In the genomic region with DNA sequence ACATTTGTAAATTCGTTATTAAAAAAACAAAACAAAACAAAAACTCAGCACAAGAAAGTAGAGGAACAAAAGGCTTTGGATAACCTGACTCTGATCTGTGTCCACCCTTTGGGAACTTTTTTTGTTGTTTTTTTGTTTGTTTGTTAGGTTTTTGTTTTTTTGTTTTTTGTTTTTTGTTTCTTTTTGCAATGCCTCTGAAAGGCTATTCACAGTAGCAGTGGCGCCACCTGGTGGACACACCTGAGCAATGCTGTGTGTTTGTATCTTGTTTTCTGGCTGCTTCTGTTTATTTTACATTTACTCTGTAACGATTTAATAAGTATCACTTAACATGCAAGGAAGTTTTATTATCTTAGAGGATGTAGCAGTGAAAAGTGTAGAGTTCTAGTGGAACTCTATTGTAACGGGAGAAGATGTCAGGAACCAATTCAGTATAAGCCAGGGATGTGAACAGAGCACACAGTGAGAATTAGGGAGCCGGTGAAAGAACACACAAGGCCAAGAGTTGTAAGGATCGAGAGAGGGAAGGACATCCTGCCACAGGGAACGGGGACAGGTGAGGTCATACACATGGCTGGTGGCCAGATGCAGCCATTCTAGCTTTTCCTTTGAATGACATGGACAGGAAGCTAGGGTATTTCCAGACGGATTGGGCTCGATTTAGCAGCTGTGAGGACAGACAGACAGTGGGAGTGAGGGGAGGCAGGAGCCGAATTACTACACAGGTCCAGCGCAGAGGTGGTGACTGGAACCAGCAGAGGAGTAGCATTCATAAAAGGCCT, we compare ENCODE assay signal across 9 mouse cellular contexts. TPM values are rescaled to one million over a fixed set of nuclear protein-coding genes. Genes with fewer than 3 reads are reported as not detected.
A peak's percentile ranks its signal among the peaks of the same experiment; 100 is the strongest.
DNase-seq lines count a peak whose midpoint lies in the region; ATAC-seq and TF ChIP-seq lines count a peak whose summit lies in the region.
"Had no signal": no experiment of that assay in that cellular context is flagged by ENCODE, and none has a peak within 500 bp of the region (broad histone marks: within the 10 kb centered on the region; RNA-seq: fewer than 3 reads in every experiment).

No protein-coding gene starts in this region.

- peaks cover 28% of the 10 kb centered on the region for H3K36me3 ChIP-seq in E14TG2a.4 (ENCODE audit: insufficient read depth, low read length)
- H3K36me3 ChIP-seq in heart, embryonic 13.5 days = peaks cover 10% of the 10 kb centered on the region

- H3K4me2 ChIP-seq in heart, embryonic 13.5 days = peak overlapping the region; percentile 81

- WGBS in heart, embryonic 13.5 days = 37% methylated on average over 11 of the region's 11 CpGs

- H3K4me1 ChIP-seq in E14TG2a.4 (replicated peaks; ENCODE audit: low read depth, low read length) = peaks cover 50% of the 10 kb centered on the region
- H3K4me1 ChIP-seq in heart, embryonic 13.5 days = peaks cover 41% of the 10 kb centered on the region

- H3K27ac ChIP-seq in heart, embryonic 13.5 days (replicated peaks) = 0 out of 2 replicates have a peak overlapping the region, but pooled peaks have one; percentile 12
- H3K27ac ChIP-seq: limb, embryonic 12.5 days had no signal

- peak overlapping the region; percentile 67; the same call in 1 of the 2 replicates for H3K9ac ChIP-seq in heart, embryonic 13.5 days
- H3K9ac ChIP-seq: limb, embryonic 12.5 days had no signal

- no peak for ATAC-seq in heart, embryonic 13.5 days (ENCODE audit: extremely low read depth, insufficient number of reproducible peaks, low FRiP score, low TSS enrichment)
- no peak for ATAC-seq in granulocyte monocyte progenitor cell, adult 5-6 weeks (replicated peaks; ENCODE audit: poor library complexity, severe bottlenecking)

- H3K9me3 ChIP-seq in E14TG2a.4 (ENCODE audit: low read length) = no peaks in the 10 kb centered on the region
- H3K9me3 ChIP-seq in heart, embryonic 13.5 days = no peaks in the 10 kb centered on the region
- H3K9me3 ChIP-seq: limb, embryonic 12.5 days had no signal

- H3K27me3 ChIP-seq in E14TG2a.4 (ENCODE audit: insufficient read depth, low read length) = peaks cover 57% of the 10 kb centered on the region
- H3K27me3 ChIP-seq in heart, embryonic 13.5 days (replicated peaks) = peaks cover 50% of the 10 kb centered on the region

- peak; percentile 79 for TF ChIP-seq CTCF in E14TG2a.4 (conservative IDR thresholded peaks at IDR 0.05; ENCODE audit: low read length)

- DNase-seq in adrenal gland, adult (ENCODE audit: inconsistent age in 2 of 2, low spot score in 1 of 2) = peak; percentile 66 to 92
- DNase-seq in embryo, embryonic 10.5 days (ENCODE audit: low spot score) = peak; percentile 85
- DNase-seq in layer of hippocampus, adult 18-20 months (ENCODE audit: low spot score in 2 of 2) = peak; percentile 62 to 85
- peak; percentile 65 for DNase-seq in lung, postnatal 25 days (ENCODE audit: low spot score)
- peak; percentile 83 to 85 for DNase-seq in right cerebral cortex, adult 2 months (ENCODE audit: low spot score in 2 of 2)

- no peak overlapping the region for H3K4me3 ChIP-seq in E14TG2a.4 (replicated peaks; ENCODE audit: low read length)
- peak overlapping the region; percentile 58; the same call in 1 of the 2 replicates for H3K4me3 ChIP-seq in heart, embryonic 13.5 days

RNA-seq across cellular contexts. Expression of a gene that starts 2.4 kb away (rescaled TPM):
- 5.7 and 6.8 TPM in 2 replicates for polyA plus RNA-seq in heart, embryonic 13.5 days (2015; fragmentation: Nextera tagmentation; extraction: Ambion mirVana)
- total RNA-seq in layer of hippocampus, adult 18-20 months (2021) = 1 to 10 TPM; 6.8 to 6.9 TPM
- total RNA-seq in granulocyte monocyte progenitor cell, adult 5-6 weeks (2014; fragmentation: Nextera tagmentation) = not detected in 2 replicates
- total RNA-seq in granulocyte monocyte progenitor cell, adult 5-6 weeks (2017) = 0.17 TPM in 1 of 2 replicates, not detected in the other

RNA-seq across cellular contexts. Expression of a gene that starts 6.7 kb away (rescaled TPM):
- 13.9 and 17.3 TPM in 2 replicates for polyA plus RNA-seq in heart, embryonic 13.5 days (2015; fragmentation: Nextera tagmentation; extraction: Ambion mirVana)
- 1 to 10 TPM; 5.8 to 6.7 TPM for total RNA-seq in layer of hippocampus, adult 18-20 months (2021)
- 35.9 and 55.9 TPM in 2 replicates for total RNA-seq in granulocyte monocyte progenitor cell, adult 5-6 weeks (2014; fragmentation: Nextera tagmentation)
- 52.3 and 72.8 TPM in 2 replicates for total RNA-seq in granulocyte monocyte progenitor cell, adult 5-6 weeks (2017)

Comparison
In these comparisons a context has a peak if more than half of its experiments do, and no peak if none do; other contexts are left out.
1. RNA of a gene that starts 2.4 kb away (total RNA-seq): 6.8 to 6.9 TPM in layer of hippocampus, adult 18-20 months; 0.17 TPM in granulocyte monocyte progenitor cell, adult 5-6 weeks; every median in the first group is over 4 times any median in the second.
2. RNA of a gene that starts 6.7 kb away (total RNA-seq): 35.9 to 72.8 TPM in granulocyte monocyte progenitor cell, adult 5-6 weeks; 5.8 to 6.7 TPM in layer of hippocampus, adult 18-20 months; every median in the first group is over 4 times any median in the second.
3. Peak in every context shown above with its lines, with median percentiles within 50 percentile points of each other: DNase-seq.